Mouse (Mus musculus): ENCODE data around the gene Srpk1.

GRCm38 (mm10) chr17:28580396-28580795, 42.1 kb downstream of the Srpk1 start:
- TF ChIP-seq CTCF (IDR thresholded peaks at IDR 0.05; ENCODE audit: extremely low read depth, insufficient read depth, low read length), result no peak
- no peak for TF ChIP-seq POLR2A (IDR thresholded peaks at IDR 0.05; ENCODE audit: extremely low read depth, insufficient read depth, low read length)

Data from cortical plate, adult 2 months (tissue).